ENCODE assay signal across 8 mouse cellular contexts in genomic region chr19:30096186-30096585, GRCm38 (mm10).
DNase-seq lines count a peak whose midpoint lies in the region; ATAC-seq lines count a peak whose summit lies in the region.

No protein-coding gene starts in this region.

- peaks cover 10% of the 10 kb centered on the region; the same call in 1 of the 2 replicates for H3K4me1 ChIP-seq in forebrain, embryonic 15.5 days
- H3K4me1 ChIP-seq in midbrain, embryonic 15.5 days, result peaks cover 8% of the 10 kb centered on the region; the same call in 1 of the 2 replicates

- no peak overlapping the region for H3K4me2 ChIP-seq in forebrain, embryonic 15.5 days (replicated peaks)
- H3K4me2 ChIP-seq in midbrain, embryonic 15.5 days, result no peak overlapping the region

- H3K27me3 ChIP-seq in forebrain, embryonic 15.5 days, result no peaks in the 10 kb centered on the region
- H3K27me3 ChIP-seq in midbrain, embryonic 15.5 days (replicated peaks), result no peaks in the 10 kb centered on the region

- peak; percentile 40; the same call in 1 of the 2 replicates for ATAC-seq in forebrain, embryonic 15.5 days (replicated peaks)
- ATAC-seq in midbrain, embryonic 15.5 days (replicated peaks), result peak; percentile 68

- H3K9me3 ChIP-seq in forebrain, embryonic 15.5 days, result no peaks in the 10 kb centered on the region
- H3K9me3 ChIP-seq in midbrain, embryonic 15.5 days, result no peaks in the 10 kb centered on the region

- DNase-seq in heart, adult 11 months, result peak; percentile 75
- DNase-seq in heart, adult 9 months (ENCODE audit: low spot score in 2 of 2), result no peak
- peak; percentile 65 for DNase-seq in R1 (ENCODE audit: low read depth, low spot score)
- no peak for DNase-seq in cerebellum, postnatal 10 days
- no peak for DNase-seq in gastrocnemius, postnatal 36 days
- DNase-seq in cerebellum, adult 9-11 months, result no peak

- H3K27ac ChIP-seq in forebrain, embryonic 15.5 days (replicated peaks), result 0 out of 2 replicates have a peak overlapping the region, but pooled peaks have one; percentile 5
- peak overlapping the region; percentile 58; the same call in 1 of the 2 replicates for H3K27ac ChIP-seq in midbrain, embryonic 15.5 days

- peaks cover 50% of the 10 kb centered on the region for H3K36me3 ChIP-seq in forebrain, embryonic 15.5 days
- peaks cover 21% of the 10 kb centered on the region; the same call in 1 of the 2 replicates for H3K36me3 ChIP-seq in midbrain, embryonic 15.5 days (replicated peaks)

- intact Hi-C loops in gastrocnemius, postnatal 36 days (cut with DNase I), result no loop called here

- 14% methylated on average over 3 of the region's 3 CpGs for WGBS in forebrain, embryonic 15.5 days
- WGBS in midbrain, embryonic 15.5 days, result 32% methylated on average over 3 of the region's 3 CpGs

- H3K4me3 ChIP-seq in forebrain, embryonic 15.5 days, result no peak overlapping the region
- no peak overlapping the region for H3K4me3 ChIP-seq in midbrain, embryonic 15.5 days

- no peak overlapping the region for H3K9ac ChIP-seq in forebrain, embryonic 15.5 days (replicated peaks)
- H3K9ac ChIP-seq in midbrain, embryonic 15.5 days, result no peak overlapping the region

Comparison
In these comparisons a context has a peak if more than half of its experiments do, and no peak if none do; other contexts are left out.
1. DNase-seq: peak in heart, adult 11 months (single experiment) and R1 (single experiment); none in heart, adult 9 months (0 of 2), cerebellum, postnatal 10 days (0 of 2), gastrocnemius, postnatal 36 days (0 of 2) and cerebellum, adult 9-11 months (single experiment).